Mouse (Mus musculus): Measurements from ENCODE around the gene Stx17.

The Stx17 gene

DNA sequence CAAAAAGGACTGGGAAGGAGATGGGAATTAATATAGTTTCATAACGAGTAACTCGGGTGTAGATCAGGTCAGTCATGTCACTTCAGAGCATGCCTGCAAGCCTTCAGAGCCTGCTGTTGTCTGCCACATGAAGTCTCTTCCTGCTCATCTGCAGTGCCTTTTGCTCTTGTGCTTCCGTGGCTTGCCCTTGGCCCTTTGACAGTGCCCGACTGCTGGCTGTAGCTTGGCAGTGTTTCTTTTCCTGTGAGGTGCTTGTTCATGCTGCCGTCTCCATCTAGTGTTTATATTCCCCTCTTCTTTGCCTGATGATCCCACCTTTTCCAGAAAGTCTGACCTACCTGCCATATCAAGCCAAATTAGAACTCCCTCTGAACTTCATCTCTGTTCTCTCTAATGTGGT lies 39.1 kb downstream of the Stx17 start:
- DNase-seq (ENCODE audit: low spot score), result no peak

GRCm38 (mm10) chr4:48175666-48176065 lies 51.0 kb downstream of the Stx17 start:
- DNase-seq (ENCODE audit: low spot score), result no peak

DNA sequence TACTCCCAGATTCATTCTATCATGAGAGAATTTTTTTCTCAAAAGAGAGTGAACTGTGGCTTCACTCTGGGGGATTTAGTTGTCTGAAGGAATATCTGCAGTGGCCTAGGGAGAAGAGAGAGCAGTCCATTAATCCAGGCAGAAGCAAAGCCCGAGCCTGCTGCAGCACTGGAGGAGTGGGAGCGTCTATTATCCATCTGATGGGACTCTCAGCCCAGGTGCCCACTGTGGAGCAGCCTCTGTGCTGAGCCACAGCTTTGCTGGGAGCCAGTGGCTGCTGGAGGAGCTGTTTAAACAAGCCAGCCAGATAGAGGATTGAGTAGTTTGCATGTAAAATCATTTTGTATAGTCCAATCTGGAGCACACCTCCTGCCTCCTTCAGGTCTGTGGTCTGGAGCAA lies 56.2 kb downstream of the Stx17 start:
- DNase-seq (ENCODE audit: low spot score), result no peak

DNA sequence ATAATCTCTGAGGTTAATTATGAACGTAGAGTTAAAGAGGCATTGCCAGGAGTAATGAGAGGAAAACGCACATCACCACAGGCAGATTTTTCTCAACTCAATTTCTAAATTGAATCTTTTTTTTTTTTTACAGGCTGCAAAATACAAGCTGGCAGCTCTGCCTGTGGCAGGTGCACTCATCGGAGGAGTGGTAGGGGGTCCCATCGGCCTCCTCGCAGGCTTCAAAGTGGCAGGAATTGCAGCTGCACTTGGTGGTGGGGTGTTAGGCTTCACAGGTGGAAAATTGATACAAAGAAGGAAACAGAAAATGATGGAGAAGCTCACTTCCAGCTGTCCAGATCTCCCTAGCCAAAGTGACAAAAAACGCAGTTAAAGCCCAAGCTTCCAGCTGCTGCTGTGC lies 56.7 kb downstream of the Stx17 start:
- no peak for DNase-seq (ENCODE audit: low spot score)

- no peak for DNase-seq (ENCODE audit: low spot score)
Measured at GRCm38 (mm10) chr4:48182115-48182806, 57.5 kb downstream of the Stx17 start.

DNA sequence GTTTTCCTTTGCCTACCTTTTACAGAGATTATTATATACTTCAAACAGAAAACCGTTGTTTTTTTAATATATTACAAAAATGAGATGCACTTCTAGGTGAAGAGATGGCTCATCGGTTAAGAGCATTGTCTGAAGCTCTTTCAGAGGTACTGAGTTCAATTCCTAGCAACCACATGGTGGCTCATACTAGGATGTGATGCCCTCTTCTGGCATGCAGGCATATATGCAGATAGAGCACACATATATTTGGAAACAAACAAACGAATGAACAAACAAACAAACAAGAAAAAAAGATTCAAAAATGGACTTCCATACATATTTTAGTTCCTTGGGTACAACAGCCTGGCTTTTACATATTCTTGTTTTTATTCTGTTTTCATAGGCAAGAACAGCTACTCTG lies 73.2 kb downstream of the Stx17 start:
- DNase-seq (ENCODE audit: low spot score), result no peak

DNA sequence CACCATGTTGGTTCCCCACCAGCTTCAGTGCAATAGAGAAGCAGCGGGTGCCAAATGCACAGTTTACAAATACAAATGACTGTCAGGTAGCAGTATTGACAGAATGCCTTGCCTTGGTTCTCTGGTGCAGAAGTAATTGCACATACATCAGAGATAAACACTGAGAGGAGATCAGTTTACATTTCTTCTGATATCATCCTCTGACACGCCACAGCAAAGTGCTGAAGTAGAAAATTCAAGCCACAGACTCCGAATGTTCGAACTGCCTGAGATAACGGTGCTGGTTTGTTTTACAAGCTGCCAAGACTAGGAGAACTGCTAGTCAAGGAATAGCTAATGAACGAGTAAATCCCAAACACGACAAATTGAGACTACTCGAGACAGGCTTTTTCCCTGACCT lies 73.7 kb downstream of the Stx17 start:
- DNase-seq (ENCODE audit: low spot score), result no peak

DNA sequence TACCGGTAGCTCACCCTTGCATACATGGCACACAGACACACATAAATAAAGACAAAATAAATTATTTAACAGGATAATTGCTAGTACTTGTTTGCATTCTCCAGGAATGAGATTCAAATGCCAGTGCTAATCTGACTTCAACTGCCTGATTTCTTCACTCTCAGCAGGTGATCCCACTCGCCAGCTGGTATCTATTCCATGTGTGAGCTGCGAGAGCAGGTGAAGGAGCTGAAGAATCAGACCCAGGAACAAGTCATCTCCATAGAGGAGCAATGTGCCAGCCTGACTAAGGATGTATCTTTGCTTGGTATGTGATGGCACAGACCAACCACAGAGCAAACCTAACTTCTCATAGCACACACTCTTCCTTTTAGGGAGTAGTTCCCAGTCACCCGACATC lies 78.8 kb downstream of the Stx17 start:
- DNase-seq (ENCODE audit: low spot score), result no peak

GRCm38 (mm10) chr4:48225173-48225572 lies 100.5 kb downstream of the Stx17 start:
- DNase-seq (ENCODE audit: low spot score), result peak; percentile 81

DNA sequence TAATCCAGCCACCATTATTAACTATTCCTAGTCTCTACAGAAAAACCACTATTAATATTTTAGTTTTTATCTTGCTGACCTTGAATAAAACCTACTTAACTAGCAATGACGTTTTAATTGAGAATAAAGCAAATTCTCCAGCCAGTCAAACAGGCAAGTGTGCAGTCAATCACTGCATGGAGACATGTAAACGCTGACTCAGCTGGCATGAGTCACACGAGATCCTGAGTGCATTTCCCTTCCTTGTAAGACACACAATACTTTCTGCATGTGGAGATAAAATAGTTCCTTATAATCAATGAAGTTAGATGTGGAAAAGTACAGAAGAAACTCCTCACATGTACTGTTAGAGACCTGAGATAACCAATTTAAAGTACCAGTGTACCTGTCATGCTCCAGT lies 100.9 kb downstream of the Stx17 start:
- DNase-seq (ENCODE audit: low spot score), result peak; percentile 10

- DNase-seq (ENCODE audit: low spot score), result peak; percentile 44
Measured at GRCm38 (mm10) chr4:48226800-48227199, 102.1 kb downstream of the Stx17 start.
